Mouse (Mus musculus) heart, adult 2 months (tissue): Measurements from ENCODE around the gene Kpna2.

Source experiments
- CTCF ChIP-seq: fragments of 200-600 bp; IDR thresholded peaks from 2 replicates; pipeline ENCODE4 v1.8.1; 2022; ENCODE audit warnings: antibody characterized with exemption, mild to moderate bottlenecking, moderate library complexity
- EP300 ChIP-seq: fragments of 200-500 bp; IDR thresholded peaks from 2 replicates; pipeline ENCODE4 v1.6.1; 2011; ENCODE audit warnings: low read depth, low read length, control low read depth; ENCODE audit not compliant: insufficient read depth
- POLR2A ChIP-seq: fragments of 200-500 bp; IDR thresholded peaks from 2 replicates; pipeline ENCODE4 v1.6.1; 2011; ENCODE audit warnings: mild to moderate bottlenecking, low read depth, low read length, control low read depth; ENCODE audit not compliant: insufficient read depth

- no peak for TF ChIP-seq CTCF
- TF ChIP-seq POLR2A = no peak
- no peak for TF ChIP-seq EP300
Observed at GRCm38 (mm10) chr11:107011171-107011570, 11.8 kb upstream of the Kpna2 start.
